Mouse (Mus musculus) brain, embryonic 18.5 days (tissue): ENCODE data around the gene Enox1.

Experiments
- DNase-seq: peaks from one replicate; pipeline ENCODE4 v3.0.0-alpha.2; 2012; ENCODE audit warnings: low read depth, low spot score

The Enox1 gene

GRCm38 (mm10) chr14:77563922-77564321 lies 407.4 kb downstream of the Enox1 start:
- no peak for DNase-seq

- no peak for DNase-seq
These were observed 410.6 kb downstream of the Enox1 start for GRCm38 (mm10) chr14:77567120-77567519.

- DNase-seq, result no peak
These were observed 417.9 kb downstream of the Enox1 start for GRCm38 (mm10) chr14:77574436-77574835.

- no peak for DNase-seq
These were observed 419.8 kb downstream of the Enox1 start for GRCm38 (mm10) chr14:77576411-77576810.

GRCm38 (mm10) chr14:77577481-77578251 lies 421.1 kb downstream of the Enox1 start:
- no peak for DNase-seq

- no peak for DNase-seq
These were observed 421.8 kb downstream of the Enox1 start for GRCm38 (mm10) chr14:77578355-77578754.

- DNase-seq, result no peak
These were observed 423.8 kb downstream of the Enox1 start for GRCm38 (mm10) chr14:77580106-77580936.

GRCm38 (mm10) chr14:77580937-77581270 lies 424.3 kb downstream of the Enox1 start:
- DNase-seq, result no peak

GRCm38 (mm10) chr14:77581616-77582015 lies 425.1 kb downstream of the Enox1 start:
- DNase-seq, result no peak

GRCm38 (mm10) chr14:77584426-77584825 lies 427.9 kb downstream of the Enox1 start:
- DNase-seq, result peak; percentile 68

- no peak for DNase-seq
These were observed 428.7 kb downstream of the Enox1 start for GRCm38 (mm10) chr14:77585031-77585800.

GRCm38 (mm10) chr14:77586033-77586432 lies 429.5 kb downstream of the Enox1 start:
- no peak for DNase-seq

- no peak for DNase-seq
These were observed 430.6 kb downstream of the Enox1 start for GRCm38 (mm10) chr14:77587182-77587581.

- DNase-seq, result peak; percentile 64
These were observed 436.7 kb downstream of the Enox1 start for GRCm38 (mm10) chr14:77593136-77593838.

- DNase-seq, result no peak
These were observed 439.9 kb downstream of the Enox1 start for GRCm38 (mm10) chr14:77596216-77597175.

GRCm38 (mm10) chr14:77599016-77599704 lies 442.6 kb downstream of the Enox1 start:
- no peak for DNase-seq

GRCm38 (mm10) chr14:77600773-77601172 lies 444.2 kb downstream of the Enox1 start:
- DNase-seq, result no peak

- no peak for DNase-seq
These were observed 444.9 kb downstream of the Enox1 start for GRCm38 (mm10) chr14:77601446-77601845.

- DNase-seq, result no peak
These were observed 451.7 kb downstream of the Enox1 start for GRCm38 (mm10) chr14:77608182-77608839.
